Mouse (Mus musculus): ENCODE results near the gene Pik3ip1. TPM values are rescaled to one million over a fixed set of nuclear protein-coding genes. Genes with fewer than 3 reads are reported as not detected.

Pik3ip1 gene
- polyA plus RNA-seq, 1 experiment from 2014 or later, result 10.6 TPM

DNA sequence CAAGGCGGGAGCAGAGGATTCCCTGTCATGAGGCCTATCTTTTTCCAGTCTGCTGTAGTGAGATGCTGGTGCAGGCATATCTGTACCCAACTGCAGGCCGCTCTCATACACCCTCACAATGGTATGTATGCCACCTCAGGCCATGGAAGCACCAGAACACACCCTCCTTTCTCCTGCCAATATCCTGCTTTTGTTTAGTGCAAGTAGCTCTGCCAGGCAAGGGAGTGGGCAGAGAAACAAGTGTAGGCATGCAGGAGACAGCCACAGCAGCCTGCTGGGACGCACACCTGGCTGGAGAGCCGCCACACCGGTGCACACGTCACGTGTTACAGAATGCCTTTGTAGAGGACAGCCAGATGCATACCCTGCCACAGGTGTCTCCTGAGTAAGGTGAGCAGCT lies 36.2 kb downstream of the Pik3ip1 start:
- Histone ChIP-seq H3K27me3 (ENCODE audit: control insufficient read depth, insufficient read depth, low read length) (no peaks in the 10 kb centered on the region), H3K4me2 (ENCODE audit: low read depth, low read length) (no peak overlapping the region), H3K36me3 (replicated peaks; ENCODE audit: control insufficient read depth, insufficient read depth, low read depth, low read length) (no peaks in the 10 kb centered on the region; the same call in 1 of the 2 replicates), H3K9me3 (replicated peaks; ENCODE audit: control insufficient read depth, low read length) (no peaks in the 10 kb centered on the region), H3K4me1 (ENCODE audit: control insufficient read depth, insufficient read depth, low read length) (peaks cover 4% of the 10 kb centered on the region), H3K4me3 (ENCODE audit: low read depth, low read length) (no peak overlapping the region), H3K9ac (replicated peaks; ENCODE audit: low read length) (peak overlapping the region; percentile 22; the same call in 1 of the 2 replicates), H3K27ac (replicated peaks; ENCODE audit: low read depth, low read length) (no peak overlapping the region)
- 74% methylated on average over 7 of the region's 7 CpGs for WGBS
- DNase-seq (ENCODE audit: low spot score) (no peak), ATAC-seq (replicated peaks; ENCODE audit: insufficient number of reproducible peaks, low FRiP score, low TSS enrichment, low read depth) (no peak)

DNA sequence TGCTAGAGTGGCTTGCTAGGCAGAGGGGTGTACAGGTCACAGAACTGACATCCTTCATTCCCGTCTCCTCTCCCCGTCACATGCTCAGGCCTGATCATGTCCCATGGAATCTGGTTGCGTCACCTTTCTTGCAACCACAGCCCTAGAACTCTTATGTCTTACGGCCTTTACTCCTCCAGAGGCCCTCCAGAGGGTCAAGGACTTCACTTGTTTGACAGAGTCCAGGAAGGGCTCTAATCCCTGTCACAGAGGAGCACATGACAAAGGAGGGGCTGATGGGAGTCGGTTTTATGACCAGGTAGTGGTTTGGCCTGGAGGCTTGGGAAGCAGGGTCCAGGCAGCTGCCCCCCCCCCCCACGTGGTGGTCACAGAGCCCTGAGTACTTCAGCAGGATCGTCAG lies 38.8 kb downstream of the Pik3ip1 start:
- Histone ChIP-seq H3K9me3 (replicated peaks; ENCODE audit: control insufficient read depth, low read length) (no peaks in the 10 kb centered on the region), H3K36me3 (replicated peaks; ENCODE audit: control insufficient read depth, insufficient read depth, low read depth, low read length) (no peaks in the 10 kb centered on the region; the same call in 1 of the 2 replicates), H3K4me2 (ENCODE audit: low read depth, low read length) (no peak overlapping the region), H3K27ac (replicated peaks; ENCODE audit: low read depth, low read length) (no peak overlapping the region), H3K4me3 (ENCODE audit: low read depth, low read length) (no peak overlapping the region), H3K27me3 (ENCODE audit: control insufficient read depth, insufficient read depth, low read length) (no peaks in the 10 kb centered on the region), H3K9ac (replicated peaks; ENCODE audit: low read length) (no peak overlapping the region), H3K4me1 (ENCODE audit: control insufficient read depth, insufficient read depth, low read length) (peaks cover 4% of the 10 kb centered on the region)
- no peak for ATAC-seq (replicated peaks; ENCODE audit: insufficient number of reproducible peaks, low FRiP score, low TSS enrichment, low read depth)
- no peak for DNase-seq (ENCODE audit: low spot score)
- WGBS, result 63% methylated on average over 7 of the region's 7 CpGs

DNA sequence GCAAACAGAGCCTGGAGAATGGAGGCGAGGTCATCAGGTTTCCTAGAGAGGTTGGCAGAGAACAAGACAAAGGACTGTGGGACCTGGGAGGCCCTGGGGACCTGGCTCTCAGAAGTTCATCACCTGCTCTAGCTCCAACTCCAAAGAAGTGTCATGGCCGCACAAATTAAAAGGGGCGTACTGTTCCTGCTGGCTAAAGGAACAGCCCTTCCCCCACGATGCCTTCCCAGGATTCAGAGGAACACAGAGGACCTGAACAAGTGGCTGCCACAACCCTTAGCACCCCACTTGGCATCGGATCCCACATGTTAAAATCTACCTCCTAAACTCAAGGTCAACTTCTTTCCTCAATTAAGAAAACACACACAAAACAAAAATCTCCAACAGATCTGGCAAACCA lies 39.2 kb downstream of the Pik3ip1 start:
- ATAC-seq (replicated peaks; ENCODE audit: insufficient number of reproducible peaks, low FRiP score, low TSS enrichment, low read depth) (no peak), DNase-seq (ENCODE audit: low spot score) (no peak)
- Histone ChIP-seq H3K27me3 (ENCODE audit: control insufficient read depth, insufficient read depth, low read length) (no peaks in the 10 kb centered on the region), H3K36me3 (replicated peaks; ENCODE audit: control insufficient read depth, insufficient read depth, low read depth, low read length) (no peaks in the 10 kb centered on the region; the same call in 1 of the 2 replicates), H3K27ac (replicated peaks; ENCODE audit: low read depth, low read length) (no peak overlapping the region), H3K9me3 (replicated peaks; ENCODE audit: control insufficient read depth, low read length) (no peaks in the 10 kb centered on the region), H3K4me3 (ENCODE audit: low read depth, low read length) (no peak overlapping the region), H3K9ac (replicated peaks; ENCODE audit: low read length) (no peak overlapping the region), H3K4me2 (ENCODE audit: low read depth, low read length) (0 out of 2 replicates have a peak overlapping the region, but pooled peaks have one; percentile 7), H3K4me1 (ENCODE audit: control insufficient read depth, insufficient read depth, low read length) (peaks cover 4% of the 10 kb centered on the region)
- 69% methylated on average over 5 of the region's 5 CpGs for WGBS

DNA sequence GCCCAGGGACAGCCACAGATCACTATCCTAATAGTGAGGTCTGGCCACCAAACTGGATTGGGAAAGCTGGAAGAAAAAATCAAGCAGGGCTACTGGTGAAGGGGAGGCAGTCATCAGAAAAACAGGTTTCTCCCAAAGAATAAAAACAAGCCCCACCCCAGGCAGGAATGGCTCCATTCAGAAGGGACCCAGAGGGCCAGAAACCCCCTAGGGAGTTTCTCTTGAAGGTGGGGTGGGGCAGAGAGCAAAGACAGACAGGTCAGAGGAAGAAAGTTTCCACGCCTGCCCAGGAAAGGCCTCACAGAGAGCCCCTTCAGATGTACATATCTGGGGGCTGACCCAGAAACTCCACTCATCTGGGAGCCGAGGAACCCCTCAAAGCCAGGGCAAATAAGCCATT lies 40.0 kb downstream of the Pik3ip1 start:
- WGBS, result 62% methylated on average over 2 of the region's 2 CpGs
- H3K9ac ChIP-seq (replicated peaks; ENCODE audit: low read length), result peak overlapping the region; percentile 68
- no peak for ATAC-seq (replicated peaks; ENCODE audit: insufficient number of reproducible peaks, low FRiP score, low TSS enrichment, low read depth)
- peaks cover 4% of the 10 kb centered on the region for H3K4me1 ChIP-seq (ENCODE audit: control insufficient read depth, insufficient read depth, low read length)
- DNase-seq (ENCODE audit: low spot score), result no peak
- H3K9me3 ChIP-seq (replicated peaks; ENCODE audit: control insufficient read depth, low read length), result no peaks in the 10 kb centered on the region
- H3K27ac ChIP-seq (replicated peaks; ENCODE audit: low read depth, low read length), result no peak overlapping the region
- no peaks in the 10 kb centered on the region for H3K27me3 ChIP-seq (ENCODE audit: control insufficient read depth, insufficient read depth, low read length)
- H3K4me2 ChIP-seq (ENCODE audit: low read depth, low read length), result peak overlapping the region; percentile 90; the same call in 1 of the 2 replicates
- H3K4me3 ChIP-seq (ENCODE audit: low read depth, low read length), result peak overlapping the region; percentile 54
- H3K36me3 ChIP-seq (replicated peaks; ENCODE audit: control insufficient read depth, insufficient read depth, low read depth, low read length), result no peaks in the 10 kb centered on the region; the same call in 1 of the 2 replicates

DNA sequence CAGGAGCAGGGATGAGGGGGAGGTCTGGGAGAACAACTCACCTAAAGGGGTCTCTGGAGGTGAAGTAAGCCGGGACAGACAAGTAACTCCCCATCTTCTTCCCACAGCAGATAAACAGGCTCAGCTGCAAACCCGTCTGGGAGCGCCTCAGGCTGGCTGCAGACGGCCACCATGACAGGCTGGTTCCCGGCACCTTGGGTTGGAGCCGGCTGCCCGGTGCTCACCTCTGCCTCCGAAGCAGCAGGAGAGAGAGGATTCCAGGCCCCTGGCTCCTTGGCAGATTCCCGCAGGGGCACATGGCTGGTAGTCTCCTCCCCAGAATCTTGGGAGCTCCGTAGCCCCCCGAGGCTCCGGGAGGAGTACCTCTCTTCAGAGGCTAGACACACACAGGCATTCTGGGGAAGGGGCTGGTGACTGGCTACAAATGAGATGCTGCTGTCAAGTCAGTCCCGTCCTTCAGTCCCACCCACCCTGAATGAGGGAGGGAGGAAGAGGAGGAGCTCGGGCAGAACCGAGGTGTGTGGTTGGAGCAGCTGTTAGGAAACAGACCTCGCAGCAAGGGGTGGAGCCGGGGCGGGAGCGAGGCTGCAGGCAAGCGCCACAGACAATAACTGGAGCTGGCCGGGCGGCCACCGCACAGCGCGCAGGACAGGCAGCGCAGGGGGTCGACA lies 40.9 kb downstream of the Pik3ip1 start:
- peak overlapping the region; percentile 68 for H3K9ac ChIP-seq (replicated peaks; ENCODE audit: low read length)
- WGBS, result 1% methylated on average over 27 of the region's 27 CpGs
- peak overlapping the region; percentile 54 for H3K4me3 ChIP-seq (ENCODE audit: low read depth, low read length)
- H3K27ac ChIP-seq (replicated peaks; ENCODE audit: low read depth, low read length), result peak overlapping the region; percentile 59
- peak; percentile 89 for DNase-seq (ENCODE audit: low spot score)
- H3K9me3 ChIP-seq (replicated peaks; ENCODE audit: control insufficient read depth, low read length), result no peaks in the 10 kb centered on the region
- peak; percentile 91 for ATAC-seq (replicated peaks; ENCODE audit: insufficient number of reproducible peaks, low FRiP score, low TSS enrichment, low read depth)
- peak overlapping the region; percentile 90 for H3K4me2 ChIP-seq (ENCODE audit: low read depth, low read length)
- peaks cover 4% of the 10 kb centered on the region for H3K4me1 ChIP-seq (ENCODE audit: control insufficient read depth, insufficient read depth, low read length)
- H3K27me3 ChIP-seq (ENCODE audit: control insufficient read depth, insufficient read depth, low read length), result no peaks in the 10 kb centered on the region
- H3K36me3 ChIP-seq (replicated peaks; ENCODE audit: control insufficient read depth, insufficient read depth, low read depth, low read length), result no peaks in the 10 kb centered on the region; the same call in 1 of the 2 replicates

DNA sequence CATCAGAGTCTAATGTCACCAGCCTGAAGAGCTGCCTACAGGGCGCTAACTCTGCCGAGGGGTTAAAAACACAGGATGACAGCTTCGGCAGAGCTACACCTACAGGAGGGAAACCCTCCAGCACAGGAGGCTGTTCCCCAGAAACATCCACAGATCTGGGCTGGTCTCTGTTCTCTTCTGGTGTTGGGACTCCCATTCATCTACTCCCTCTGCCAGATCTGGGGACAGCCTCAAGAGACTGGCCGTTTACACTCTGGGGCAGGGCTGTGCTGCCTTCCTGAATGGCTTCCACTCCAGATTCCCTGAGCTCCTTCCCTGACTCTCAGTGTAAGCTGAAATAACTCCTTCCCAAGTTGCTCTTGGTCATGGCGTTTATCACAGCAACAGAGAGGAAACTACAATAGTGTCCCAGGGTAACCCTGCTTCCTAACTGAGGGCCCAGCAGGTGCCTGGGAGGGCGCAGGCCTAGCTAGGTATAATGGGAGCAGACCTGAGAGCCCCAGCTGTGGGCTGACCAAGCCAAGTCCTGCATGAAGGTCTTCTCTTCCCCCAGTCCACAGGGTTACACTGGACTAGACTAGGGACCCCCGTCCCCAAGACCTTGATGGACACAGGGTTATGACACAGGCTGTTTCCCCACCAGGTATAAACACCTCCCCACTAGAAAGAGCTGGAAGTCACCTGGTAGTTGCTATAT lies 41.5 kb downstream of the Pik3ip1 start:
- no peak for DNase-seq (ENCODE audit: low spot score)

DNA sequence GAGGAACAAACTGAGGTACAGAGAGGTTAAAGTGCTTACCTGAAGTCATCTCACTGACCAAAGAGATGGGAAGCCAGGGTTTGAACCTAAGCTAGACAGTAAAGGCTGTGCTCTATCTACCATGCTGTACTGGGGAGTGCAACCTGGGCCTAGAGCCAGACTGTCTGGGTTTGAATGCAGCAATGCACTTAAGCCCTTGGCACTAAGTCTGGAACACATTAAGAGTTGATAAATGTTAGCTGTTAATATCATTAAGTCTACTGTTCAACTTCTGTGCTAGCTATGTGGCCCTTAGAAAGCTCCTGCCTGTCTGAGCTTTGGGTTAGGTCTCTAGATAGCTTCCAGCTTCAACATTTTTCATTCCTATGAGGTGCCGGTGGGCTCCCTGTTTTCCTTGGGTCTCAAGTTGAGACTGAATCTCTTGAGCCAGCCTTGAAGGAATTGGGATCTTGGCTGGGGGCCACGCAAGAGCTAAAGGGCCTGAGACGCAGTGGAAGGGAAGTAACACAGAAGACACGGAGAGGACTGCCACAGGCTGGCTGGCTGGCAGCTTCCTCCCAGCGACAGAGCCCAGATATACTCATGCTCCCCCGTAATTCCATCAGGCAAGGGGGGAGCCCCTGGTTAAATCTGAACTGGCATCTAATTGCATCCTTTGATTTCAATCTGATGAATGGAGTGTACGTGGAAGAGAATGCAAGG lies 43.5 kb downstream of the Pik3ip1 start:
- no peak for DNase-seq (ENCODE audit: low spot score)
- 32% methylated on average over 7 of the region's 7 CpGs for WGBS
- H3K27ac ChIP-seq (replicated peaks; ENCODE audit: low read depth, low read length), result peak overlapping the region; percentile 4
- H3K4me1 ChIP-seq (ENCODE audit: control insufficient read depth, insufficient read depth, low read length), result peaks cover 4% of the 10 kb centered on the region
- no peaks in the 10 kb centered on the region; the same call in 1 of the 2 replicates for H3K36me3 ChIP-seq (replicated peaks; ENCODE audit: control insufficient read depth, insufficient read depth, low read depth, low read length)
- ATAC-seq (replicated peaks; ENCODE audit: insufficient number of reproducible peaks, low FRiP score, low TSS enrichment, low read depth), result no peak
- H3K9me3 ChIP-seq (replicated peaks; ENCODE audit: control insufficient read depth, low read length), result no peaks in the 10 kb centered on the region
- no peak overlapping the region for H3K4me3 ChIP-seq (ENCODE audit: low read depth, low read length)
- H3K27me3 ChIP-seq (ENCODE audit: control insufficient read depth, insufficient read depth, low read length), result no peaks in the 10 kb centered on the region
- H3K9ac ChIP-seq (replicated peaks; ENCODE audit: low read length), result peak overlapping the region; percentile 41
- peak overlapping the region; percentile 10; the same call in 1 of the 2 replicates for H3K4me2 ChIP-seq (ENCODE audit: low read depth, low read length)

More for the DNA sequence above, 41.5 kb downstream of the Pik3ip1 start:
- H3K9ac ChIP-seq (replicated peaks; ENCODE audit: low read length), result peak overlapping the region; percentile 62
- ATAC-seq (replicated peaks; ENCODE audit: insufficient number of reproducible peaks, low FRiP score, low TSS enrichment, low read depth), result no peak; the same call in 1 of the 2 replicates
- peak overlapping the region; percentile 16; the same call in 1 of the 2 replicates for H3K27ac ChIP-seq (replicated peaks; ENCODE audit: low read depth, low read length)
- no peaks in the 10 kb centered on the region for H3K27me3 ChIP-seq (ENCODE audit: control insufficient read depth, insufficient read depth, low read length)
- no peaks in the 10 kb centered on the region for H3K9me3 ChIP-seq (replicated peaks; ENCODE audit: control insufficient read depth, low read length)
- peak overlapping the region; percentile 54 for H3K4me3 ChIP-seq (ENCODE audit: low read depth, low read length)
- H3K36me3 ChIP-seq (replicated peaks; ENCODE audit: control insufficient read depth, insufficient read depth, low read depth, low read length), result no peaks in the 10 kb centered on the region; the same call in 1 of the 2 replicates
- WGBS, result 21% methylated on average over 7 of the region's 7 CpGs
- peaks cover 4% of the 10 kb centered on the region for H3K4me1 ChIP-seq (ENCODE audit: control insufficient read depth, insufficient read depth, low read length)
- peak overlapping the region; percentile 90 for H3K4me2 ChIP-seq (ENCODE audit: low read depth, low read length)
